Mouse (Mus musculus) CH12.LX (cell line): ENCODE data around the gene Mlph. TPM values are rescaled to one million over a fixed set of nuclear protein-coding genes. Genes with fewer than 3 reads are reported as not detected.

Experiments used
- DNase-seq: peaks from one replicate; pipeline ENCODE4 v3.0.0-alpha.2; 2013; ENCODE audit errors: extremely low read depth
- H3K27ac ChIP-seq: 2 replicates; pipeline ENCODE4 v1.5.1; 2012; ENCODE audit warnings: low read depth, mild to moderate bottlenecking, control low read depth, moderate library complexity; ENCODE audit not compliant: insufficient read depth
- H3K27me3 ChIP-seq: replicated peaks from 2 replicates; pipeline ENCODE3; 2012; ENCODE audit warnings: inconsistent platforms
- H3K36me3 ChIP-seq, 2 experiments: replicated peaks in 1 of 2; 2 replicates each; pipeline versions ENCODE3 to v1.6.1; 2012; ENCODE audit warnings: inconsistent platforms in 1 of 2, low read length in 1 of 2, mild to moderate bottlenecking in 1 of 2, mixed read lengths in 1 of 2, moderate library complexity in 1 of 2; ENCODE audit not compliant: control insufficient read depth in 1 of 2, insufficient read depth in 1 of 2
- H3K4me1 ChIP-seq, 2 experiments: 2 replicates each; pipeline ENCODE4 v1.6.1; 2012; ENCODE audit warnings: inconsistent platforms in 1 of 2, moderate library complexity in 1 of 2; ENCODE audit not compliant: insufficient read depth in 2 of 2, control insufficient read depth in 1 of 2
- H3K4me2 ChIP-seq: 2 replicates; pipeline ENCODE4 v1.6.1; 2012; ENCODE audit warnings: low read depth, mild to moderate bottlenecking, control low read depth; ENCODE audit not compliant: poor library complexity, insufficient read depth, severe bottlenecking
- H3K4me3 ChIP-seq, 3 experiments: fragments of 150-350 bp in 1 of 3; sonication (generic) in 1 of 3; replicated peaks in 1 of 3; 2 replicates each; pipeline versions ENCODE3 to v1.5.1; 2011 to 2012; ENCODE audit warnings: low read depth in 2 of 3, low read length in 2 of 3, mild to moderate bottlenecking in 2 of 3, moderate library complexity in 2 of 3, control low read depth in 1 of 3, improper control_type of control experiment in 1 of 3, inconsistent platforms in 1 of 3, mixed read lengths in 1 of 3; ENCODE audit not compliant: poor library complexity in 1 of 3
- H3K79me2 ChIP-seq: replicated peaks from 2 replicates; pipeline ENCODE4 v1.6.1; 2012; ENCODE audit warnings: mild to moderate bottlenecking, moderate library complexity; ENCODE audit not compliant: control insufficient read depth, poor library complexity, insufficient read depth, severe bottlenecking; ENCODE audit errors: extremely low read depth
- H3K9ac ChIP-seq: 2 replicates; pipeline ENCODE4 v1.6.1; 2012; ENCODE audit warnings: low read depth, mild to moderate bottlenecking, control low read depth, moderate library complexity; ENCODE audit not compliant: insufficient read depth
- H3K9me3 ChIP-seq: replicated peaks from 2 replicates; pipeline ENCODE3; 2012; ENCODE audit warnings: low read length, inconsistent platforms, mixed read lengths
- BHLHE40 ChIP-seq: IDR thresholded peaks from 2 replicates; pipeline ENCODE4 v1.6.1; 2011; ENCODE audit warnings: mild to moderate bottlenecking, low read depth, low read length, improper control_type of control experiment
- CHD1 ChIP-seq: IDR thresholded peaks from 2 replicates; pipeline ENCODE4 v1.6.1; 2012; ENCODE audit warnings: low read depth, low read length, improper control_type of control experiment, inconsistent platforms
- E2F4 ChIP-seq: IDR thresholded peaks from 2 replicates; pipeline ENCODE4 v1.6.1; 2011; ENCODE audit warnings: low read depth, low read length, improper control_type of control experiment; ENCODE audit not compliant: insufficient replicate concordance
- GABPA ChIP-seq: IDR thresholded peaks from 2 replicates; pipeline ENCODE4 v1.6.1; 2012; ENCODE audit warnings: low read depth, low read length, improper control_type of control experiment, inconsistent platforms; ENCODE audit not compliant: insufficient replicate concordance
- JUND ChIP-seq: conservative IDR thresholded peaks from 2 replicates; pipeline ENCODE4 v1.6.1; 2011; ENCODE audit warnings: low read depth, low read length, improper control_type of control experiment
- KAT2A ChIP-seq: IDR thresholded peaks from 2 replicates; pipeline ENCODE4 v1.6.1; 2012; ENCODE audit warnings: low read length, improper control_type of control experiment, inconsistent platforms; ENCODE audit not compliant: insufficient replicate concordance
- MXI1 ChIP-seq: IDR thresholded peaks from 2 replicates; pipeline ENCODE4 v1.6.1; 2011; ENCODE audit warnings: mild to moderate bottlenecking, low read depth, low read length, improper control_type of control experiment
- MYC ChIP-seq: IDR thresholded peaks from 2 replicates; pipeline ENCODE4 v1.6.1; 2011; ENCODE audit warnings: low read depth, mild to moderate bottlenecking, improper control_type of control experiment, low read length
- POLR2A ChIP-seq: IDR thresholded peaks from 2 replicates; pipeline ENCODE4 v1.6.1; 2011; ENCODE audit warnings: low read depth, mild to moderate bottlenecking, improper control_type of control experiment, low read length
- POLR2AphosphoS2 ChIP-seq: IDR thresholded peaks from 2 replicates; pipeline ENCODE4 v1.6.1; 2011; ENCODE audit warnings: low read depth, low read length, improper control_type of control experiment
- RAD21 ChIP-seq: IDR thresholded peaks from 2 replicates; pipeline ENCODE4 v1.6.1; 2011; ENCODE audit warnings: low read depth, mild to moderate bottlenecking, low read length, improper control_type of control experiment, moderate library complexity
- SIN3A ChIP-seq: IDR thresholded peaks from 2 replicates; pipeline ENCODE4 v1.6.1; 2012; ENCODE audit warnings: low read length, improper control_type of control experiment, inconsistent platforms
- TBP ChIP-seq: conservative IDR thresholded peaks from 2 replicates; pipeline ENCODE4 v1.6.1; 2011; ENCODE audit warnings: low read depth, low read length, improper control_type of control experiment
- UBTF ChIP-seq: IDR thresholded peaks from 2 replicates; pipeline ENCODE4 v1.6.1; 2012; ENCODE audit warnings: low read depth, mild to moderate bottlenecking, inconsistent platforms, low read length, improper control_type of control experiment, moderate library complexity
- USF1 ChIP-seq: IDR thresholded peaks from 2 replicates; pipeline ENCODE4 v1.6.1; 2014; ENCODE audit warnings: low read depth, mild to moderate bottlenecking, inconsistent platforms, low read length, improper control_type of control experiment
- USF2 ChIP-seq: conservative IDR thresholded peaks from 2 replicates; pipeline ENCODE4 v1.6.1; 2011; ENCODE audit warnings: low read depth, low read length, improper control_type of control experiment
- ZKSCAN1 ChIP-seq: IDR thresholded peaks from 2 replicates; pipeline ENCODE4 v1.6.1; 2012; ENCODE audit warnings: low read depth, inconsistent platforms, low read length, improper control_type of control experiment, borderline replicate concordance
- ZMIZ1 ChIP-seq: IDR thresholded peaks from 2 replicates; pipeline ENCODE4 v1.6.1; 2012; ENCODE audit warnings: low read depth, mild to moderate bottlenecking, inconsistent platforms, low read length, improper control_type of control experiment
- dilution Hi-C: fragments of 300-500 bp; cut with MboI; formaldehyde crosslinking; loops from 2 replicates; pipeline ENCODE4 v1.14.3; 2020; ENCODE audit warnings: low sequenced_read_pairs; ENCODE audit not compliant: extremely low pct_unique_long_range_greater_than_20kb, extremely low pct_ligation_motif_present
- in situ Hi-C: fragments of 300-500 bp; cut with MboI; formaldehyde crosslinking; loops from 3 replicates; pipeline ENCODE4 v1.14.3; 2019; ENCODE audit warnings: low sequenced_read_pairs, low pct_ligation_motif_present, low pct_unique_long_range_greater_than_20kb, mixed read lengths
- polyA plus RNA-seq: library from polyadenylated mRNA; unstranded; fragments of >175 nt; gene quantifications from 2 replicates; pipeline ENCODE4 v1.2.1, GENCODE M21; 2012; ENCODE audit warnings: low read depth; ENCODE audit not compliant: insufficient read length
- total RNA-seq, 2 experiments: library from RNA; depleted of rRNA; stranded (reverse); fragments of 300-350 nt in 1 of 2; fragments of >200 nt in 1 of 2; gene quantifications; 2 replicates each; pipeline ENCODE4 v1.2.3; 2012 to 2014

Gene Mlph
- total and polyA plus RNA-seq, 3 experiments = not detected

- no peak for DNase-seq
- no peaks in the 10 kb centered on the region for H3K36me3 ChIP-seq
- dilution Hi-C loops (no loop called here), in situ Hi-C loops (no loop called here)
- peaks cover 10% of the 10 kb centered on the region for H3K9me3 ChIP-seq
- no peak overlapping the region for H3K4me3 ChIP-seq
- TF ChIP-seq ZKSCAN1 (no peak), USF1 (no peak), CHD1 (no peak), TBP (no peak), ZMIZ1 (no peak), RAD21 (no peak), BHLHE40 (no peak), SIN3A (no peak), MXI1 (no peak), KAT2A (no peak), E2F4 (no peak), MYC (no peak), JUND (no peak), USF2 (no peak), POLR2AphosphoS2 (no peak), POLR2A (no peak)
- H3K4me1 ChIP-seq = no peaks in the 10 kb centered on the region
- H3K4me2 ChIP-seq = no peak overlapping the region
- H3K27ac ChIP-seq = no peak overlapping the region
- H3K79me2 ChIP-seq = no peaks in the 10 kb centered on the region
- no peak overlapping the region for H3K9ac ChIP-seq
- H3K27me3 ChIP-seq = peaks cover 56% of the 10 kb centered on the region
These were observed 38.2 kb upstream of the Mlph start for GRCm38 (mm10) chr1:90876486-90877270.

GRCm38 (mm10) chr1:90885771-90886460 is 29.0 kb upstream of the Mlph start:
- TF ChIP-seq UBTF (no peak), GABPA (no peak), USF1 (no peak)
- H3K27ac ChIP-seq = no peak overlapping the region
- H3K4me1 ChIP-seq = no peaks in the 10 kb centered on the region
- DNase-seq = no peak
- H3K27me3 ChIP-seq = peaks cover 48% of the 10 kb centered on the region
- no peak overlapping the region for H3K9ac ChIP-seq
- no peaks in the 10 kb centered on the region for H3K36me3 ChIP-seq
- no peak overlapping the region for H3K4me3 ChIP-seq
- H3K9me3 ChIP-seq = peaks cover 6% of the 10 kb centered on the region
- no peaks in the 10 kb centered on the region for H3K79me2 ChIP-seq
- dilution Hi-C loops (no loop called here), in situ Hi-C loops (no loop called here)
- no peak overlapping the region for H3K4me2 ChIP-seq
